Mouse (Mus musculus): ENCODE measurements around the gene Ankrd33b. TPM values are rescaled to one million over a fixed set of nuclear protein-coding genes. Genes with fewer than 3 reads are reported as not detected.

Ankrd33b gene
- polyA plus RNA-seq, 1 experiment from 2014 or later, result 0.69 TPM

DNA sequence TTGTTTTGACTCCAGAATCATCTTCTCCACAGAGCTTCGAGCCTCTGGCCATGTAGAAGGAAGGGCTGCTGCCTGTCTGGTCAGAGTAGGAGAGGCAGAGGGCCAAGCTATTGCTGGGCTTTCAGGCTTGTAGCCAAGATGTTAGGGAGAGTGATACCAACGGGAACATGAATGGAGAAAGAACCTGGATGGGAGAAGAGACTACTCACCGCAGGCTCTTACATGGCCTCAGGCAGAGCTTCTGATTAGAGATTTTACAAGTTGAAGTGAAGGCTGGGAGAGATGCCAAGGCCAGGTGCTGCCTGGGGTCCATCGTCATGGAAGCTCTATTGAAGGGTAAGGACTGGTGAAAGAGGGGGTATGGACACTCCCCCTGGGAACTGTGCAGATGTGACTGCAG lies 89.4 kb downstream of the Ankrd33b start:
- no peaks in the 10 kb centered on the region for H3K9me3 ChIP-seq (replicated peaks; ENCODE audit: control insufficient read depth, low read length, poor library complexity, severe bottlenecking)
- no peak overlapping the region for H3K4me3 ChIP-seq (ENCODE audit: low read depth, low read length)
- H3K4me2 ChIP-seq (ENCODE audit: low read length), result no peak overlapping the region
- peaks cover 6% of the 10 kb centered on the region; the same call in 1 of the 2 replicates for H3K4me1 ChIP-seq (ENCODE audit: control insufficient read depth, insufficient read depth, low read length)
- H3K27me3 ChIP-seq (ENCODE audit: control insufficient read depth, insufficient read depth, low read depth, low read length), result no peaks in the 10 kb centered on the region
- ATAC-seq, result no peak
- 63% methylated on average over 4 of the region's 4 CpGs for WGBS
- H3K27ac ChIP-seq (ENCODE audit: low read length), result no peak overlapping the region
- no peaks in the 10 kb centered on the region for H3K36me3 ChIP-seq (ENCODE audit: control insufficient read depth, insufficient read depth, low read length)
- H3K9ac ChIP-seq (ENCODE audit: low read depth, low read length), result no peak overlapping the region

DNA sequence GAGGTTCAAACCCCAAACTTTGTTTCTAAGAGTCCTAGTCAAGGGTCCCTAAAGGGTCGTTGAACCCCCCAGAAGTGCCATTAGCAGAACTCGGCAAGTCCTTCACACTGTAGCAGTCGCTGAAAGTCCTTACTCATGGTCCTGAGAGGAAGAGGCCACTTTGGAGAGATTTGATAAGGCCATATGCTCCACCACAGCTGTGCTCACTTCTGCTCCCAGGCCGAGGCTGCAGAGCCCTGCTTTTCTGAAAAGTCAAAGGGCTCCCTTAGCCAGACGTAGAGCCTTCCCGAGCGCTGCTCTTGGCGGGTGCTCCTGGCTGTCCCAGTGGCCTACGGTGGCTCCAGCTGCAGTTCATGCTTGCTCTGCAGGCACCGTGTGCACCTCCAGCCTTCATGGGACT lies 94.0 kb downstream of the Ankrd33b start:
- Histone ChIP-seq H3K27me3 (ENCODE audit: control insufficient read depth, insufficient read depth, low read depth, low read length) (no peaks in the 10 kb centered on the region), H3K36me3 (ENCODE audit: control insufficient read depth, insufficient read depth, low read length) (no peaks in the 10 kb centered on the region), H3K4me1 (ENCODE audit: control insufficient read depth, insufficient read depth, low read length) (no peaks in the 10 kb centered on the region), H3K4me2 (ENCODE audit: low read length) (no peak overlapping the region), H3K4me3 (ENCODE audit: low read depth, low read length) (no peak overlapping the region), H3K9ac (ENCODE audit: low read depth, low read length) (no peak overlapping the region), H3K9me3 (replicated peaks; ENCODE audit: control insufficient read depth, low read length, poor library complexity, severe bottlenecking) (no peaks in the 10 kb centered on the region), H3K27ac (ENCODE audit: low read length) (no peak overlapping the region)
- ATAC-seq, result no peak
- WGBS, result 86% methylated on average over 10 of the region's 10 CpGs

DNA sequence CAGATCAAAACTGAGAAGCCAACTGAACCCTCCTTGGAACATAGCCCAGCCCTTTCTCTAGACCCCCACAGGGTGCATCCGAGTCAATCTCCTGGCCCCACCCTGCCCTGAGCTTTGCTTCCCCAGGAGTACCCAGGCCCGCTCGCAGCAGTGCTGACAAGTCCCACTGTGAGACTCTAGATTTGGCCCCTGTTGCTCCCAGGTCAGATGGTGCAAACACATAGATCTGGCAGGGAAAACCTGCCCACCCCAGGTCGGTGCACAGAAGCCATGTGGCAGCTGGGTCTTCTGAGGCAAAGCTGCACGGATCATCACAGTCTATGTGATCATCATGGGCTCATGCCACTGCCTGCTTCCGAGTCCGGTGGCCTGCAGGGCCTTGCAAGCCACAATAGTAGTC lies 94.8 kb downstream of the Ankrd33b start:
- Histone ChIP-seq H3K4me1 (ENCODE audit: control insufficient read depth, insufficient read depth, low read length) (no peaks in the 10 kb centered on the region), H3K4me3 (ENCODE audit: low read depth, low read length) (no peak overlapping the region), H3K4me2 (ENCODE audit: low read length) (no peak overlapping the region), H3K27ac (ENCODE audit: low read length) (no peak overlapping the region), H3K27me3 (ENCODE audit: control insufficient read depth, insufficient read depth, low read depth, low read length) (no peaks in the 10 kb centered on the region), H3K36me3 (ENCODE audit: control insufficient read depth, insufficient read depth, low read length) (no peaks in the 10 kb centered on the region), H3K9ac (ENCODE audit: low read depth, low read length) (no peak overlapping the region), H3K9me3 (replicated peaks; ENCODE audit: control insufficient read depth, low read length, poor library complexity, severe bottlenecking) (no peaks in the 10 kb centered on the region)
- WGBS, result 77% methylated on average over 7 of the region's 7 CpGs
- 0 out of 2 replicates have a peak, but pooled peaks have one; percentile 32 for ATAC-seq

- Histone ChIP-seq H3K4me2 (ENCODE audit: low read length) (no peak overlapping the region), H3K27ac (ENCODE audit: low read length) (no peak overlapping the region), H3K9ac (ENCODE audit: low read depth, low read length) (no peak overlapping the region), H3K27me3 (ENCODE audit: control insufficient read depth, insufficient read depth, low read depth, low read length) (no peaks in the 10 kb centered on the region), H3K4me1 (ENCODE audit: control insufficient read depth, insufficient read depth, low read length) (no peaks in the 10 kb centered on the region), H3K36me3 (ENCODE audit: control insufficient read depth, insufficient read depth, low read length) (no peaks in the 10 kb centered on the region), H3K9me3 (replicated peaks; ENCODE audit: control insufficient read depth, low read length, poor library complexity, severe bottlenecking) (no peaks in the 10 kb centered on the region), H3K4me3 (ENCODE audit: low read depth, low read length) (no peak overlapping the region)
- WGBS, result 93% methylated on average over 4 of the region's 4 CpGs
- no peak for ATAC-seq
These were observed 98.0 kb downstream of the Ankrd33b start for GRCm38 (mm10) chr15:31269558-31269957.

DNA sequence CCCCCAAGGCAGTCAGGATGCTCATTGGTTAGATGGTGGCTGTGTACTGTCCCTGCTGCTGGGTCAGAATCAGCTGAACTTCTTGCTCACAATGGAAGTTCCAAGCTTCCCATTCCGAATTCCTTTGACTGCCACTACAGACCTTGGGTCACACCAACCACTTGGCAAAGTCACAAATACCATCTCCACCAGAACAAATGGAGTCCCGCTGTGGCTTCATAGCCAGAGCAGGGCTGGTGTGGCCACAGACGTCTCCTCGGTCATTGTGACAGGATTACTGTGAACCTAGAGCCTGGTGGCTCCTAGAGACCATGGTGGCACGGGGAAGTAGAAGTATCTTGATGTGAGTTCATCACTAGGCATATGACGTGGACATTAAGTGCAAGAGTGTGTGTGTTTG lies 99.4 kb downstream of the Ankrd33b start:
- no peaks in the 10 kb centered on the region for H3K9me3 ChIP-seq (replicated peaks; ENCODE audit: control insufficient read depth, low read length, poor library complexity, severe bottlenecking)
- H3K4me2 ChIP-seq (ENCODE audit: low read length), result no peak overlapping the region
- H3K9ac ChIP-seq (ENCODE audit: low read depth, low read length), result no peak overlapping the region
- no peak for ATAC-seq
- H3K4me1 ChIP-seq (ENCODE audit: control insufficient read depth, insufficient read depth, low read length), result no peaks in the 10 kb centered on the region
- H3K27ac ChIP-seq (ENCODE audit: low read length), result no peak overlapping the region
- H3K27me3 ChIP-seq (ENCODE audit: control insufficient read depth, insufficient read depth, low read depth, low read length), result no peaks in the 10 kb centered on the region
- WGBS, result 87% methylated on average over 6 of the region's 6 CpGs
- H3K36me3 ChIP-seq (ENCODE audit: control insufficient read depth, insufficient read depth, low read length), result no peaks in the 10 kb centered on the region
- no peak overlapping the region for H3K4me3 ChIP-seq (ENCODE audit: low read depth, low read length)

- no peaks in the 10 kb centered on the region for H3K27me3 ChIP-seq (ENCODE audit: control insufficient read depth, insufficient read depth, low read depth, low read length)
- no peaks in the 10 kb centered on the region for H3K4me1 ChIP-seq (ENCODE audit: control insufficient read depth, insufficient read depth, low read length)
- no peaks in the 10 kb centered on the region for H3K36me3 ChIP-seq (ENCODE audit: control insufficient read depth, insufficient read depth, low read length)
- H3K9me3 ChIP-seq (replicated peaks; ENCODE audit: control insufficient read depth, low read length, poor library complexity, severe bottlenecking), result no peaks in the 10 kb centered on the region
- no peak overlapping the region for H3K4me3 ChIP-seq (ENCODE audit: low read depth, low read length)
- H3K9ac ChIP-seq (ENCODE audit: low read depth, low read length), result no peak overlapping the region
- no peak overlapping the region for H3K4me2 ChIP-seq (ENCODE audit: low read length)
- 92% methylated on average over 12 of the region's 12 CpGs for WGBS
- H3K27ac ChIP-seq (ENCODE audit: low read length), result no peak overlapping the region
- ATAC-seq, result no peak
These were observed 101.7 kb downstream of the Ankrd33b start for GRCm38 (mm10) chr15:31265845-31266244.

GRCm38 (mm10) chr15:31265404-31265803 lies 102.1 kb downstream of the Ankrd33b start:
- ATAC-seq, result peak; percentile 65
- Histone ChIP-seq H3K4me1 (ENCODE audit: control insufficient read depth, insufficient read depth, low read length) (no peaks in the 10 kb centered on the region), H3K27me3 (ENCODE audit: control insufficient read depth, insufficient read depth, low read depth, low read length) (no peaks in the 10 kb centered on the region), H3K9ac (ENCODE audit: low read depth, low read length) (no peak overlapping the region), H3K27ac (ENCODE audit: low read length) (no peak overlapping the region), H3K4me2 (ENCODE audit: low read length) (no peak overlapping the region), H3K9me3 (replicated peaks; ENCODE audit: control insufficient read depth, low read length, poor library complexity, severe bottlenecking) (no peaks in the 10 kb centered on the region), H3K4me3 (ENCODE audit: low read depth, low read length) (no peak overlapping the region), H3K36me3 (ENCODE audit: control insufficient read depth, insufficient read depth, low read length) (no peaks in the 10 kb centered on the region)
- 95% methylated on average over 8 of the region's 8 CpGs for WGBS

- ATAC-seq, result peak; percentile 93
- Histone ChIP-seq H3K9ac (ENCODE audit: low read depth, low read length) (no peak overlapping the region), H3K27me3 (ENCODE audit: control insufficient read depth, insufficient read depth, low read depth, low read length) (no peaks in the 10 kb centered on the region), H3K4me3 (ENCODE audit: low read depth, low read length) (no peak overlapping the region), H3K36me3 (ENCODE audit: control insufficient read depth, insufficient read depth, low read length) (no peaks in the 10 kb centered on the region), H3K27ac (ENCODE audit: low read length) (no peak overlapping the region), H3K9me3 (replicated peaks; ENCODE audit: control insufficient read depth, low read length, poor library complexity, severe bottlenecking) (no peaks in the 10 kb centered on the region), H3K4me1 (ENCODE audit: control insufficient read depth, insufficient read depth, low read length) (no peaks in the 10 kb centered on the region), H3K4me2 (ENCODE audit: low read length) (no peak overlapping the region)
- WGBS, result 26% methylated on average over 6 of the region's 6 CpGs
These were observed 102.7 kb downstream of the Ankrd33b start for GRCm38 (mm10) chr15:31264827-31265226.

- Histone ChIP-seq H3K9ac (ENCODE audit: low read depth, low read length) (no peak overlapping the region), H3K4me2 (ENCODE audit: low read length) (no peak overlapping the region), H3K36me3 (ENCODE audit: control insufficient read depth, insufficient read depth, low read length) (no peaks in the 10 kb centered on the region), H3K4me1 (ENCODE audit: control insufficient read depth, insufficient read depth, low read length) (no peaks in the 10 kb centered on the region), H3K27me3 (ENCODE audit: control insufficient read depth, insufficient read depth, low read depth, low read length) (no peaks in the 10 kb centered on the region), H3K27ac (ENCODE audit: low read length) (no peak overlapping the region), H3K4me3 (ENCODE audit: low read depth, low read length) (no peak overlapping the region), H3K9me3 (replicated peaks; ENCODE audit: control insufficient read depth, low read length, poor library complexity, severe bottlenecking) (no peaks in the 10 kb centered on the region)
- no peak for ATAC-seq
- 73% methylated on average over 9 of the region's 9 CpGs for WGBS
These were observed 105.2 kb downstream of the Ankrd33b start for GRCm38 (mm10) chr15:31262361-31262760.

- no peak overlapping the region for H3K4me3 ChIP-seq (ENCODE audit: low read depth, low read length)
- no peak overlapping the region for H3K27ac ChIP-seq (ENCODE audit: low read length)
- no peak overlapping the region for H3K4me2 ChIP-seq (ENCODE audit: low read length)
- H3K9ac ChIP-seq (ENCODE audit: low read depth, low read length), result no peak overlapping the region
- WGBS, result 87% methylated on average over 10 of the region's 10 CpGs
- ATAC-seq, result no peak
- no peaks in the 10 kb centered on the region for H3K36me3 ChIP-seq (ENCODE audit: control insufficient read depth, insufficient read depth, low read length)
- H3K4me1 ChIP-seq (ENCODE audit: control insufficient read depth, insufficient read depth, low read length), result no peaks in the 10 kb centered on the region
- H3K27me3 ChIP-seq (ENCODE audit: control insufficient read depth, insufficient read depth, low read depth, low read length), result no peaks in the 10 kb centered on the region
- H3K9me3 ChIP-seq (replicated peaks; ENCODE audit: control insufficient read depth, low read length, poor library complexity, severe bottlenecking), result no peaks in the 10 kb centered on the region
These were observed 106.4 kb downstream of the Ankrd33b start for GRCm38 (mm10) chr15:31261094-31261493.
